Mouse (Mus musculus) embryo, embryonic 10 days (tissue): ENCODE results near the gene Gm14410.
"Not testable (repeated sequence)": the region's sequence is repeated elsewhere in the genome, so short reads cannot be mapped to it uniquely, and the experiment has no call there.

Source experiments
- DNase-seq: peaks from one replicate; pipeline ENCODE4 v3.0.0-alpha.2; 2015; ENCODE audit warnings: low spot score

The Gm14410 gene

DNA sequence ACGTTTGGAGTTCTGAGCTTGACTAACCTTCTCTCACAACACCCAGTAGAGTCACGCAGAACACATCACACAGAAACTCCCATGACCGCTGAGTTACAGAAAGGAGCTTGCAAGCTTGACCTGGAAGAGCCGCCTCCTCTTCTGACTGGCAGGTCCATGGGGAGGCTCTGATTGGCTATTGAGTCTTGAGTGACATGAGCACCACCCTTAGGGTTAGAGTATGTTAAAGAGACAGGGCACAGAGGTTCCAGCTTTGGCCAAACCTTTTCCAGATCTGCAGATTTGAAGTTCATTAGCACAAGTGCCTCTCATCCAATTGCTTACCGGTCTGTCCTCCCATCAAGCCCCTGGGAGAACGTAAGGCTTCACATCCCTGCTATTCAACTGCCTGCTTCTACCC, at the start of gene Gm14410:
Gene Gm14410, minus strand, starts transcription at position 81 of the 400 bp plus-strand sequence.
- not testable (repeated sequence) for DNase-seq

GRCm38 (mm10) chr2:177247449-177247848, 41.2 kb upstream of the Gm14410 start:
- DNase-seq, result not testable (repeated sequence)

DNA sequence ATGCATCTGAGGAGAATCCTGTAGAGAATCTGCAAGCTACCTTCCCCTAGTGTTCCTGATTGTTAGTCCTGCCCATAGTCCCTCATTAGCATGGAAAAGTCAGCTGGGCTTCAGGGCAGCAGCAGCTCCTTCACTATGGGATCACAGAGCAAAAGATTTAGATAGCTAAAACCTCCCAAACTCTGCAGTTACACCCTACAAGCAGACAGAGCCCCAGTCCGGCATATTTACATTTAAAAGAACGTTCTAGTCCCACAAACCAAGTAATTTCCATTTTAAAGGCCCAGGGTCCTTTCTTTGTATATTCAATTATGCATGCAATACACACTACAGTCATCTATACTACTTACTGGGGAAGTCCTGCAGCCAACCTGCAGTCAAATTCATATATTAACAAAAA, 24.2 kb upstream of the Gm14410 start:
- DNase-seq, result not testable (repeated sequence)

GRCm38 (mm10) chr2:177172749-177173148, 33.5 kb downstream of the Gm14410 start:
- not testable (repeated sequence) for DNase-seq
